Mouse (Mus musculus): ENCODE measurements around the gene Wdr20.
"Not testable (repeated sequence)": the region's sequence is repeated elsewhere in the genome, so short reads cannot be mapped to it uniquely, and the experiment has no call there.

Wdr20 gene

DNA sequence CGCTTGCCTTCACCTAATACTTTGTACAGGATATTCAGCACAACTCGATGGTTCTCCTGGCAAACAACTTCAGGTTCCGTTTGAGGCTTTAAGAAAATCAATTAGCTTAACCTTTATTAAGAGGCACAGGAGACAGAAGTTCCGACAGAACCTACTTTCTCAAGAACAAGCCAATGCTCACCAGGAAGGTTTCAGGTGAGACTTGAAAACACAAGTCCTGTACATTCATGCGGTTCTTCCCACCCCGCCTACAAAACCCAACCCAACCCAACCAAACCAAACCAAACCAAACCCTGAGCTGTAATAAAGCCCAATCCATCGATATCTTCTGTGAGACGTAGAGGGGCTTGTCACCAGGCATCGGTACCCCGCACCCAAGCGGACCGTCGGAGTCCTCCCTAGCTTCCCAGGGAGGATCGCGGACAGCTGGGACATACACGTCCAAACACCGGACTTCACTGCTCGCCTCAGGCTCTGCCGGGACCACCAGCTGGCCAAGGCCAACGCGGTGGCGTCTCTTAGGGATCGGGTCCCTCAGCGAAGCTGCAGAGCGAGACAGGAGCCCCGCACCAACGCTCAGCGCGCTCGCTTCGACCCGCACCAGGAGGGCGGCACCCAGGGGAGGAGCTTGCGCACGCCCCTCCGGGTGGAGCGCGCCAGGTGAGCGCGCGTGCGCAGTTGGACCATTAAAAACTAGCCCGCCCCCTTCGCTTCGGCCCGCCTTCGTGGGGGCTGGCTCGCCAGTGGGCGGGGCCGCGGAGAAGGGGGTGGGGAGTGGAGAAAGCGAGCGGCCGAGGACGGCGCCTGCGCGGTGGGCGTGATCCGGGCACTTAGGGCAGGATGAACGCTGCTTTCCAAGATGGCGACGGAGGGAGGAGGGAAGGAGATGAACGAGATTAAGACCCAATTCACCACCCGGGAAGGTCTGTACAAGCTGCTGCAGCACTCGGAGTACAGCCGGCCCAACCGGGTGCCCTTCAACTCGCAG lies at the start of gene Wdr20:
Gene Wdr20 (plus strand): TSS at position 775 of the 988 bp plus-strand sequence.
- peak; percentile 98 for DNase-seq (ENCODE audit: low read depth, low spot score)
- H3K36me3 ChIP-seq (ENCODE audit: control insufficient read depth, insufficient read depth, low read length, poor library complexity, severe bottlenecking): no peaks in the 10 kb centered on the region

DNA sequence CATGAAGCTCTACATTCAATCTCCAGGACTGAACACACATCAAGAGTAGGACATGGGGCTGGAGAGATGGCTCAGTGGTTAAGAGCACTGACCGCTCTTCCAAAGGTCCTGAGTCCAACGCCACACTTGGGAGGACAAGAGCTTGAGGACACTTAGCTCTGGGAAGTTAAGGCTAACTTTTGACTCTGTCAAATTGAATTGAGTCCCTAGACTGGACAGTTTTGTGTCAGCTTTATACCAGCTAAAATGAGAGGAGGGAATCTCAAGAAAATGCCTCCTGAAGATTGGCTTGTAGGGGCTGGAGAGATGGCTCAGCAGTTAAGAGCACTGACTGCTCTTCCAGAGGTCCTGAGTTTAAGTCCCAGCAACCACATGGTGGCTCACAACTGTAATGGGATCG lies 48.8 kb upstream of the Wdr20 start:
- peak; percentile 54 for DNase-seq (ENCODE audit: low read depth, low spot score)
- H3K36me3 ChIP-seq (ENCODE audit: control insufficient read depth, insufficient read depth, low read length, poor library complexity, severe bottlenecking): peaks cover 18% of the 10 kb centered on the region
- H3K27me3 ChIP-seq (ENCODE audit: control insufficient read depth, insufficient read depth, low read length, poor library complexity, severe bottlenecking): not testable (repeated sequence)

More for the DNA sequence above, at the start of gene Wdr20:
- H3K27me3 ChIP-seq (ENCODE audit: control insufficient read depth, insufficient read depth, low read length, poor library complexity, severe bottlenecking): no peaks in the 10 kb centered on the region

DNA sequence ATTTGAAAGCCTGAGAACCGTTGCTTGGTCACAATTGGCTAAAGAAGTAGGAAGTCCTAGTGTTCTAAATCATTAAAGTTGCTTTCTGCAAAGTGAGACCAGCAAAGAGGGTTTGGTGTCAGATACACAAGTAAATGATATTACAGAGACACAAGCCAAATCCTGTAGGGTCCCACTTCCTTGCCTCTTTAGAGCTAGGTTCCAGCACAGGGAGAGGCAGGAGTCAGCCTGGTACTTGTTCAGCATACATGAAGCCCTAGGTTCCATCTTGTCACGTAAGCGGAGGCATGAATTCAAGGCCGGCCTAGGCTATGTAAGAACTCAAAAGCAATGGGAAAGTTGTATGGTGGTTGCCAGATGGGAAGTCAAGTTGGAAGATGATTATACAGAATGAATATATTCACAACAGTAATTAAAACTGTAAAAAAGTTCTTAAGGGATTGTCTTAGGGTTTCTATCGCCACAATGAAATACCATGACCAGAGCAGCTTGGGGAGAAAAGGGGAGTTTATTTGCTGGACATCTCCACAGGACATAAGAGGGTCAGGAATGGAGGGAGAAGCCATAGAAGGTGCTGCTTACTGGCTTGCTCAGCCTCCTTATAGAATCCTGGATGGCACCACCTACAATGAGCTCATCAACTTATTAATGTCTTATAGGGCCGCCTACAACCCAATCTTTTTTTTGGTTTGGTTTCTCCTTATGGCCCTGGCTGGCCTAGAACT lies 47.7 kb upstream of the Wdr20 start:
- peak; percentile 61 for DNase-seq (ENCODE audit: low read depth, low spot score)
- Histone ChIP-seq H3K27me3 (ENCODE audit: control insufficient read depth, insufficient read depth, low read length, poor library complexity, severe bottlenecking) (no peaks in the 10 kb centered on the region), H3K36me3 (ENCODE audit: control insufficient read depth, insufficient read depth, low read length, poor library complexity, severe bottlenecking) (peaks cover 24% of the 10 kb centered on the region)

DNA sequence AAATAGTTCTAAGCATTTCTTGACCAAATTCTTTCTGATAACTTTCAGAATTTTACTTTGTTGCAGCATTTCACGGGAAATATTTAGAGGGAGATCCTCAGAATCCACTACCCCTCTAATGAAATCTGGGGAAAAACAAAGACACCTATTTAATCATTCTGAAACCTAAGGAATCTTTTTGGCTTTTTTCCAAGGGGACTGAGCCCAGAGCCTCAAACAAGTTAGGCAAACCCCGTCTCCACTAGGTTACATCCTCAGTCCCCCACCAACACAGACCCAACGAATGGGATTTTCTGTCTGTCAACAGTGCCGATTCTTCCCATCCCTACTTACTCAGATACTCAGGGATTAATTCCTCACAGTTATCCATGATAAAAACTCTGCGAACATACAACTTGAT lies 44.4 kb upstream of the Wdr20 start:
- H3K27me3 ChIP-seq (ENCODE audit: control insufficient read depth, insufficient read depth, low read length, poor library complexity, severe bottlenecking): not testable (repeated sequence)
- DNase-seq (ENCODE audit: low read depth, low spot score): peak; percentile 32
- H3K36me3 ChIP-seq (ENCODE audit: control insufficient read depth, insufficient read depth, low read length, poor library complexity, severe bottlenecking): peaks cover 24% of the 10 kb centered on the region

DNA sequence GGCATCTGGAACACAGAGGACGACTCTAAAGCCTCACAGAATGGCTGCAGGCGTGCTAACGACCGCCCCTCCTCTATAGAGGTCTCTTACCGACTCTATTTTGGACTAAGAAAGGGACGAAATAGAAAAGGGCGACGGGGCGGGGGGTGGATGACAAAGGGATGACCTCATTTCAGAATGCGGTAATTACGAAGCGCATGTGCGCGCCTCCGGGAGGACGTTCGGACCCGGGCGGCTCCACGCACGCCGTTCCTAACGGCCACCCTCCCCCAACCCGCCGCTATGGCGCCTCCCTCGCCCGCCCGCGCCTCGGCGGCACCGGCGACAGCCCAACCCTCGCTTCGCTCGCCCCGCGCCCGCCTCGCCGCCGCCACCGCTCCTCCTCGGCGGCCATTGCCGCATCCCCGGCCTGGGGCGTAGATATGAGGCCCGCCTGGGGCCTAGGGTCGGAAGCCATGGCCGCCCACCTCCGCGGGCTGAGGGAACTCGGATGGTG lies 42.0 kb upstream of the Wdr20 start:
- H3K36me3 ChIP-seq (ENCODE audit: control insufficient read depth, insufficient read depth, low read length, poor library complexity, severe bottlenecking): peaks cover 15% of the 10 kb centered on the region
- H3K27me3 ChIP-seq (ENCODE audit: control insufficient read depth, insufficient read depth, low read length, poor library complexity, severe bottlenecking): no peaks in the 10 kb centered on the region
- peak; percentile 67 for DNase-seq (ENCODE audit: low read depth, low spot score)

DNA sequence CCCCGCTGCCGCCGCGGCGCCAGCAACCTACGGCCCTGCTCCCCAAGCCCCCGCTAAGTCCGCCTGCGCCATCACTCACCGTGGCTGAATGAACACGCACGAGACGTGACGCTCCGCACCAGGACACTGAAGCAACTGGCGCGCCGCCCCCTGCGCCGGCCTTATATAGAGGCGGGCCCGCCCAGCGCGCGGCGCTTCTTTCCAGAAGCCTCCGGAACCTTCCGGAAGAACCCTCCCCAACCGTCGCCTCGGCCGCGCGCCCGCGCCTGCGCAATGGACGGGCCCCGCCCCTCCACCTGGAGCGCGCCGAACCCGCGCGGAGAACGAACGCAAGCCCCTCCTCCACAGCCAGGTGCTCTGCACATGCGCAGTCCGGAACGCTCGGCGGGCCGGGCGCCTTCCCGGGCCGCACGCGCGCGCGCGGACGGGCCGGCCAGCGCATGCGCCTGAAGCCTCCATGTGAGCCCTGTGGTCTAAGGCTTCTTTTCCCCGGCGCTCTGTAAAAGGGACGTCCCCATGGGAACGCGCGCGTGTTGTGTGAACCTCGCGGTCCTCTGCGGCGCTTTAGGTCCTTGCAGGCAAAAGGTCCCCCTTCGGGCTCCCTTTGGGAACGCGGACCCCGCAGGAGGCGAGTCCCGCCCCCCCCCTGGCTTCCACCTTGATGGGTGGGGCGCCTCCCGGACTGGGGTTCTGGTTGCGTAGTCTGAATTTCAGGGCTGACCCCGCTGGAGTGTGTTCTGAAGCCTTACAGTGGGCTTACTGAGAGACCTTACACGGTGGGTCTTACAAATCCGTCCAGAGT lies 41.4 kb upstream of the Wdr20 start:
- H3K27me3 ChIP-seq (ENCODE audit: control insufficient read depth, insufficient read depth, low read length, poor library complexity, severe bottlenecking): no peaks in the 10 kb centered on the region
- peak; percentile 98 for DNase-seq (ENCODE audit: low read depth, low spot score)
- H3K36me3 ChIP-seq (ENCODE audit: control insufficient read depth, insufficient read depth, low read length, poor library complexity, severe bottlenecking): peaks cover 14% of the 10 kb centered on the region

DNA sequence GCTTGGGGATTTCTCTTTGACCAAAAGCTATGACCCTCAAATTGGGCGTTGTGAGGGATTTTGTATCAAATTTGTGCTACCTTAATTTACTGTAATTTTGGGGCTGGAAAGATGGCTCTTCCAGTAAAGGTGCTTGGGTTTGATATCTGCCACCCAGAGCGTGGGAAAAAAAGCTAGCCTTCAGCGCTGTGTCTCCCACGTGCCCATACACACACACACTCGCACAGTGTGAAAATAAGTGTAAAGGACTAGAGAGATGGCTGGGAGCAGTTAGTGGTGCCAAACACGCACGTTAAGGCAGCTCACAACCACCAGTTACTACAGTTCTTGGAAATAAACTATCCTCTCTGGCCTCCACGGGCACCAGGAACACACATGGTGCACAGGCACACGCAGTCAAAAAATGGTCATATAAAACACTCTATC lies 40.8 kb upstream of the Wdr20 start:
- no peak for DNase-seq (ENCODE audit: low read depth, low spot score)
- Histone ChIP-seq H3K27me3 (ENCODE audit: control insufficient read depth, insufficient read depth, low read length, poor library complexity, severe bottlenecking) (no peaks in the 10 kb centered on the region), H3K36me3 (ENCODE audit: control insufficient read depth, insufficient read depth, low read length, poor library complexity, severe bottlenecking) (peaks cover 14% of the 10 kb centered on the region)

DNA sequence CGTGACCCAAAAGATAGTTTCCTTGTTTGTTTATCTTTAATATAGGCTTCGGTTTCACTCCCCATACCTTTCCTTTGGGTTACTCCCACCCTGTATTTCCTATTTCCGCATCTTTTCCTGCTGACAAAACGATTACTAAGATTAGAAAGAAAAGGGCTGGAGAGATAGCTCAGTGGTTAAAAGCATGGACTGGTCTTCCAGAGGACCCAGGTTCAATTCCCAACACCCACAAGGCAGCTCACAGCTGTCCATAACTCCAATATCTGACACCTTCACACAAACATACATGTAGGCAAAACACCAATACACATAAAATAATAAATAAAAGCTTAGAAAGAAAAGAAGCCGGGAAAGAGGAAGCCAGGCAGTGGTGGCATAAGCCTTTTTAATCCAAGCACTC lies 40.3 kb upstream of the Wdr20 start:
- H3K27me3 ChIP-seq (ENCODE audit: control insufficient read depth, insufficient read depth, low read length, poor library complexity, severe bottlenecking): no peaks in the 10 kb centered on the region
- peaks cover 14% of the 10 kb centered on the region for H3K36me3 ChIP-seq (ENCODE audit: control insufficient read depth, insufficient read depth, low read length, poor library complexity, severe bottlenecking)
- DNase-seq (ENCODE audit: low read depth, low spot score): no peak

DNA sequence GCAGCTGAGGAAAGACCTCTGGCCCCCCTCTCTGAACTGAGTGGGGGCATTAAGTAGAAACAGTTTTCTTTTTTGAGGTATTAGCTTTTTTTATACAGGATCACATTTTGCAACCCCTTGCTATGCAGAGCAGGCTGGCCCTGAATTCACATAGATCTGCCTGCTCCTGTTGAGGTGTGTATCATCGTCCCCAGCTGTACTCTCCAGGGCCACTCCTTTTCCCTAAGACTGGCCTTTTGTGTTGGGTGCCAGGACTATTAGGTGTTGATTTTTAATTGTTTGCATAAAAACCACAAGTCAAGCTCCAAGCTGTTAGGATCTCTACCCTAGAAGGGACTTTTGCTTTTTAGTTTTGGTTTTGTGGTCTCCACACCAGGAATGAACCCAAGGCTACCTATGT lies 39.7 kb upstream of the Wdr20 start:
- peaks cover 11% of the 10 kb centered on the region for H3K36me3 ChIP-seq (ENCODE audit: control insufficient read depth, insufficient read depth, low read length, poor library complexity, severe bottlenecking)
- no peak for DNase-seq (ENCODE audit: low read depth, low spot score)
- no peaks in the 10 kb centered on the region for H3K27me3 ChIP-seq (ENCODE audit: control insufficient read depth, insufficient read depth, low read length, poor library complexity, severe bottlenecking)

DNA sequence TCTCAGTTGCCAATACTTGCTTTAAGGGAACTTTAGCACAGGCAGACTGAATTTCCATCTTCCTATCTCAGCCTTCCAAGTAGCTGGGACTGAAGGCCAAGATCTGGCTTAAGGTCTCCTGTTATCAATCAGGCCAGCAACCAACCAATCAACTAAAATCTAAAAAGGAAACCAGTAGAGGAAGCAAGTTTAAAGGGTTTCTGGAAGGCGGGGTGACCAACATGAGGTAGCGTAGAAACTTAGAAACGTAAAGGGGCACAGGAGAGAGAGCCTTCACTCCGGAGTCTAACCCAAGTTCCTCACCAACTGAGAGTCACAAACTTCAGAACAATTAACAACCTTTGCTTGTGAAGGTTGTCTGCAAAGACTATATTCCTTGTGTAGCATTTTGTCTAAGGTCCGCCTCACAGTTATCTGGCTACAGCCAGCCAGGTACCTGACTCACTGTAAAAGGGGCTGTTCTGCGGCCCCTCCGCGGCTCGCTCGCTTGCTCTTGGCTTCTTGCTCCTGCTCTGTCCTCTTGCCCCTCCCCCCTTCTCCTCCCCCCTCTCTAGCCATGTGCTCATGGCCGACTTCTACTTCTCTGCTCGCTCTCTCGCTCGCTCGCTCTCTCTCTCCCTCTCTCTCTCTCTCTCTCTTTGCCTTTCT lies 39.1 kb upstream of the Wdr20 start:
- Histone ChIP-seq H3K36me3 (ENCODE audit: control insufficient read depth, insufficient read depth, low read length, poor library complexity, severe bottlenecking) (peaks cover 9% of the 10 kb centered on the region), H3K27me3 (ENCODE audit: control insufficient read depth, insufficient read depth, low read length, poor library complexity, severe bottlenecking) (no peaks in the 10 kb centered on the region)
- no peak for DNase-seq (ENCODE audit: low read depth, low spot score)

DNA sequence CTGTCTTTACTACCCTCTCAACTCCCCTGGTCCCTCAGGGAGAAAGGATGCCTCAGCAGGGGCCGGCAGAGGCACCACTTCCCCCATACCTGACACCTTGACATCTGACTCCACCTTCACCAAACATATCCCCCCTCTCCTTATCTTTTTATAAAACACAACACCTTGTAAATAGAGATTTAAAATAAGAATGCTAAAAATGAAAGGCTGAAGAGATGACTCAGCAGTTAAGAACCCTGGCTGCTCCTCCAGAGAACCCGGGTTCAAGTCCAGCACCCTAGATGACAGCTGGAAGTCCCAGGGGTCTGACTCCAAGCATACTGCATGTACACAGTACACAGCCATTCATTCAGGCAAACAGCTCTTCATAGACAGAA lies 38.6 kb upstream of the Wdr20 start:
- DNase-seq (ENCODE audit: low read depth, low spot score): no peak
- H3K27me3 ChIP-seq (ENCODE audit: control insufficient read depth, insufficient read depth, low read length, poor library complexity, severe bottlenecking): no peaks in the 10 kb centered on the region
- peaks cover 6% of the 10 kb centered on the region for H3K36me3 ChIP-seq (ENCODE audit: control insufficient read depth, insufficient read depth, low read length, poor library complexity, severe bottlenecking)

DNA sequence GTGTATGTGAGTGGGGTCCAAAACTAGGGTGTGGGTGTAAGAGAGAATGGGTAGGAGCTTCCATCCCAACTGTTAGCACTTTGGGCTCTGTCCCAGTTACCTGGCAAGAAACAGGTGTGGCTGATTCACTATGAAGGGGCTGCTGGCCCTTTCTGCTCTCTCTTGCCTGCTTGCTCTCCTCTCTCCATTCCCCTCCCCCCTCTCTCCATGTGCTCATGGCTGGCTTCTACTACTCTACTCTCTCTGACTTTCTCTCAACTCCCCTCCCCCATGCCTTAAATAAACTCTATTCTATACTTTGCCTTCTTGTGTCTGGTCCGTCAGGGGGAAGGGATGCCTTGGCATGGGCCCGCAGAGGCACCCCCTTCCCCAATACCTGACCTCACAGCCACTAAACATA lies 37.0 kb upstream of the Wdr20 start:
- Histone ChIP-seq H3K27me3 (ENCODE audit: control insufficient read depth, insufficient read depth, low read length, poor library complexity, severe bottlenecking) (no peaks in the 10 kb centered on the region), H3K36me3 (ENCODE audit: control insufficient read depth, insufficient read depth, low read length, poor library complexity, severe bottlenecking) (no peaks in the 10 kb centered on the region)
- DNase-seq (ENCODE audit: low read depth, low spot score): no peak

DNA sequence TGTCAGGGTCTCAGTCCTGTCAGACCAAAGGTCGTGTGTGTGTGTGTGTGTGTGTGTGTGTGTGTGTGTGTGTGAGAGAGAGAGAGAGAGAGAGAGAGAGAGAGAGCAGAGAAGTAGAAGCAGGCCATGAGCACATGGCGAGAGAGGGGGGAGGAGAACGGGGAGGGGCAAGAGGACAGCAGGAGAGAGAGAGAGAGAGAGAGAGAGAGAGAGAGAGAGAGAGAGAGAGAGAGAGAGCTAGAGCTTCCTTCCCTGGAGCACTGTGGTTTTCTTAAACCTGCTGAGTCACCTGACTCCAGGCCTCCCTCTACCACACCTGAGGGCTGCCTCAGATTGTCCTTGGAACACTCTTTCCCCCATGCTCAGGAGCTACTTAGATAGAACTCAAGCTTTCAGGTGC lies 36.4 kb upstream of the Wdr20 start:
- H3K36me3 ChIP-seq (ENCODE audit: control insufficient read depth, insufficient read depth, low read length, poor library complexity, severe bottlenecking); DNase-seq (ENCODE audit: low read depth, low spot score); H3K27me3 ChIP-seq (ENCODE audit: control insufficient read depth, insufficient read depth, low read length, poor library complexity, severe bottlenecking): not testable (repeated sequence)

DNA sequence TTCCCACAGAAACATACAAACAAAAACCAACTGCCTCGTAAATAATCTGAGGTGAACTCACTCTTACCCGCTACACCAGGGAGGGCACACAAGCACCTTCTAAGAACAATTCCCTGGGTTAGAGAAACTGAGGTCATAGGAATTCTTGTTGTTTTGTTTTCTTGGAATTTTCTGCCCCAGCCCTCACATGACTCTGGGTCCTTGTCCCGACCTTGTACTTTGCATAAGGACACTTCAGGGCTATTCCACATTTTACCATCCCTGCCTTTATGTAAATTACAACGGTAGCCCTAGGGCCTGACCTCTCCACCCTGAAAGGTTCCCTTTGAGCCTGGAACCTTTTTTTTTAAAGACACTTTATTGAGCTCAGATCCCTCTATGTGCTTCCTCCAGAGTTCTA lies 35.2 kb upstream of the Wdr20 start, which contains the start of gene Hsp90aa1:
Gene Hsp90aa1 (minus strand): TSS at position 173 of the 400 bp plus-strand sequence.
- no peak for DNase-seq (ENCODE audit: low read depth, low spot score)
- no peaks in the 10 kb centered on the region for H3K27me3 ChIP-seq (ENCODE audit: control insufficient read depth, insufficient read depth, low read length, poor library complexity, severe bottlenecking)
- no peaks in the 10 kb centered on the region for H3K36me3 ChIP-seq (ENCODE audit: control insufficient read depth, insufficient read depth, low read length, poor library complexity, severe bottlenecking)

Measured in splenic B cell, adult 2 months (primary cell).